Mouse (Mus musculus) hindbrain, embryonic 11.5 days (tissue): Measurements from ENCODE around the gene Nf1. TPM values are rescaled to one million over a fixed set of nuclear protein-coding genes. Genes with fewer than 3 reads are reported as not detected.

Experiments
- ATAC-seq: fragments of 200-750 bp; cut with Nextera tagmentation; 2 replicates; pipeline ENCODE4 v1.8.0; 2017; ENCODE audit warnings: mild to moderate bottlenecking, moderate TSS enrichment, moderate library complexity; ENCODE audit not compliant: low FRiP score
- DNase-seq: peaks from one replicate; pipeline ENCODE4 v3.0.0-alpha.2; 2015; ENCODE audit warnings: low spot score
- H3K27ac ChIP-seq: fragments of 300-500 bp; sonication (generic); 2 replicates; pipeline ENCODE4 v1.5.1; 2014; ENCODE audit warnings: mild to moderate bottlenecking, low read depth, low read length
- H3K27me3 ChIP-seq: fragments of 300-500 bp; sonication (generic); 2 replicates; pipeline ENCODE4 v1.6.1; 2014; ENCODE audit warnings: mild to moderate bottlenecking, low read length, moderate library complexity, mixed read lengths; ENCODE audit not compliant: control insufficient read depth, insufficient read depth
- H3K36me3 ChIP-seq: fragments of 300-500 bp; sonication (generic); 2 replicates; pipeline ENCODE4 v1.6.1; 2014; ENCODE audit warnings: mild to moderate bottlenecking, low read length, moderate library complexity, mixed read lengths; ENCODE audit not compliant: control insufficient read depth, insufficient read depth
- H3K4me1 ChIP-seq: fragments of 300-500 bp; sonication (generic); replicated peaks from 2 replicates; pipeline ENCODE4 v1.6.1; 2014; ENCODE audit warnings: low read length, mixed read lengths; ENCODE audit not compliant: control insufficient read depth, insufficient read depth
- H3K4me2 ChIP-seq: fragments of 300-500 bp; sonication (generic); replicated peaks from 2 replicates; pipeline ENCODE4 v1.6.1; 2014; ENCODE audit warnings: mild to moderate bottlenecking, low read depth, low read length
- H3K4me3 ChIP-seq: fragments of 300-500 bp; sonication (generic); 2 replicates; pipeline ENCODE4 v1.5.1; 2014; ENCODE audit warnings: low read depth, low read length
- H3K9ac ChIP-seq: fragments of 300-500 bp; sonication (generic); 2 replicates; pipeline ENCODE4 v1.6.1; 2014; ENCODE audit warnings: low read depth, low read length
- H3K9me3 ChIP-seq: fragments of 300-500 bp; sonication (generic); 2 replicates; pipeline ENCODE4 v1.6.1; 2016; ENCODE audit warnings: low read length; ENCODE audit not compliant: control insufficient read depth
- WGBS: fragments of 180-500 bp; shearing (Covaris S2); extraction: QIAGEN DNeasy Blood & Tissue Kit; methylation state at CpG from one replicate; pipeline ENCODE4 v1.1.7; 2014; 5-methylcytosine and 5-hydroxymethylcytosine counted together
- polyA plus RNA-seq: library from polyadenylated mRNA; unstranded; fragments of >200 nt; fragmentation: Nextera tagmentation; extraction: Ambion mirVana; gene quantifications from 2 replicates; pipeline ENCODE4 v1.2.1, GENCODE M21; 2014

Gene Nf1
- polyA plus RNA-seq, 1 experiment from 2014 or later, result 14.9 TPM

DNA sequence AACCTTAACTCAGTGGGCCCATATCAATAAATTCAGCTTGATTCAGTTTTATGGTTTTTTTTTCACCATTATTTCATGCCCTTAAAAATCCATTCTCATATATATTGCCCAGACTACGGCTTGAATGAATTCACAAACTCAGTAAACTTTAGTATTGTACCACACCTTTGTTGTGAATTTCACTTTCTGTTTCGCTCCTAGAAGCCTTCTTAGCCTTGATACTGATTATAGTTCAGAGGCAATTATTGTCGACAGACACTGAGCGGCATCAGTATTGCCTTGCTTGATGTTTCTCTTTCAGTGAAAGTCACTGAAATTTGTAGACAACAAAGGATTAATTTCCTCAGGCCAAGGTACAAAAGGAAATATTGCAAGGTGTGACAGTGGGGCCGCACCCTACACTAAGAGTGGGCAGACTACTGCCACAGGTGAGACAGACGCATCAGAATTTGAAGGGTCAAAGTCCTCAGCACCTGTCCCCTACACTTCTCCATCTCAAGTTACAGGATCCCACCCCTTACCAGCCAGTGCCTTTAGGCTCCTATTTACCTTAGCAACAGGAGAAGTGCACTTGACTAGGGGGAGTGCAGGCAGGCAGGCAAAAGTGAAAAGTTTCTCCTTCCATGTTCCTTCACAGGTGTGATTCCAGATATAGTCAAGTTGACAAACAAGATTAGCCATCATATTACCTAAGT is 64.3 kb downstream of the Nf1 start:
- Histone ChIP-seq H3K9me3 (no peaks in the 10 kb centered on the region), H3K4me2 (no peak overlapping the region), H3K27me3 (no peaks in the 10 kb centered on the region), H3K36me3 (0 out of 2 replicates have a peak, but pooled peaks cover 2% of the 10 kb centered on the region), H3K9ac (no peak overlapping the region), H3K27ac (no peak overlapping the region), H3K4me1 (no peaks in the 10 kb centered on the region), H3K4me3 (no peak overlapping the region)
- no peak for DNase-seq
- WGBS, result 98% methylated on average over 6 of the region's 6 CpGs
- no peak for ATAC-seq

DNA sequence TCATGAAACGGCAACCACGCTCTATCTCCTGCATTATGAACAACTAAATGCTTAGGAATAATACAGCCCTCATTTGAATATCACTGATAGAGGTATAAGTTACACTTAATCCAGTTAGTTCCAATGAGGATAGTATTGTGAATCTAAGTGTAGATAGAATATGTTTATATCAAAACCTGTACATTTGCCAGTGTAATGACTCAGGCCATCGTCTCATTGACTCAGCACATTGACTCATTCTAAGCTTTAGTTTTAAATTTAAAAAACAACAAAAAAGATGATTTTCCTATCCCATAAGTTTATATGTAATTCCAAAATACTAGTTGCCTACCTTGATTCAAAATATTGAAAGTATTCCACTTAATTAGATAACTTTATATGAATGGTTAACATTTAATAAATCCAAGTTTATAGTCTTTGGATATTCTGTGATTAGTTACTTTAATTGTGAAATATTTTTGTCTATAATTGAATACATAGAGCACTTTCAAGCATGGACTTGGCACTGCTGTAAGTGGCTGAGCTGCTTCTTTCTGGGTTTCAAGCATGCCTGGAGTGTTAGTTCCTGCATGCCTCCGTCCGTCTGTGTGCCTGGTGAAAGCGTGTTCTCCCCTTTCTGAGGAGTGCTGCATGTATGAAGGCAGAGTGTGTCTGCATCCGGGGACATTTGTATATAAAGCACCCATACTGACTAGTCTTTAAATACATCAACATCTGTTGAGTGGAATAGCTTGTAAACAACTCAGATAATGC is 74.4 kb downstream of the Nf1 start:
- H3K27me3 ChIP-seq, result no peaks in the 10 kb centered on the region
- H3K4me2 ChIP-seq, result no peak overlapping the region
- no peaks in the 10 kb centered on the region for H3K36me3 ChIP-seq
- H3K27ac ChIP-seq, result no peak overlapping the region
- DNase-seq (no peak), ATAC-seq (no peak)
- H3K4me1 ChIP-seq, result no peaks in the 10 kb centered on the region
- no peak overlapping the region for H3K4me3 ChIP-seq
- no peak overlapping the region for H3K9ac ChIP-seq
- WGBS, result 93% methylated on average over 7 of the region's 7 CpGs
- no peaks in the 10 kb centered on the region for H3K9me3 ChIP-seq

- no peaks in the 10 kb centered on the region for H3K27me3 ChIP-seq
- H3K4me3 ChIP-seq, result no peak overlapping the region
- no peaks in the 10 kb centered on the region for H3K4me1 ChIP-seq
- ATAC-seq, result no peak
- H3K9ac ChIP-seq, result no peak overlapping the region
- H3K36me3 ChIP-seq, result no peaks in the 10 kb centered on the region
- 92% methylated on average over 5 of the region's 5 CpGs for WGBS
- H3K4me2 ChIP-seq, result no peak overlapping the region
- H3K27ac ChIP-seq, result no peak overlapping the region
- H3K9me3 ChIP-seq, result no peaks in the 10 kb centered on the region
- DNase-seq, result no peak
Observed at GRCm38 (mm10) chr11:79422496-79422895, 83.0 kb downstream of the Nf1 start.

DNA sequence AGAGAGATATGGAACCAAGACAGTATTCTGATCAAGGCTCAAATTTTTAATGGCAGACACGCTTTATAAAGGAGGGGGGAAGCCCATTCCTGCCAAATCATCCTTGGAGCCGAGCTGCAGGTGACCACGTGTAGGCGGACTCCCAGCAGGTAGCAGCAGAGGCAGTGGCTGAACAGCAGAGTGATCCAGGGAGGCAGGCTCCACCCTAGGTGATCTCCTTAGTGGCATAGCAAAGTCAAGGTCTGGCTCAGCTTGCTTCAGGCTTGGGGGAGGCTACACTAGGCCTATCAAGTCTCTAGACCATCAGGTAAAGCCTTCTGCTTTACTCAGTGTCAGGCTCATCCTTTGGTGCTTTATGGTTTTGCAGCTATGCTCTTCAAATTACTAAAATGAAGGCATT is 87.1 kb downstream of the Nf1 start:
- Histone ChIP-seq H3K4me3 (no peak overlapping the region), H3K36me3 (no peaks in the 10 kb centered on the region), H3K4me2 (no peak overlapping the region), H3K27me3 (no peaks in the 10 kb centered on the region), H3K9ac (no peak overlapping the region), H3K9me3 (no peaks in the 10 kb centered on the region), H3K27ac (no peak overlapping the region), H3K4me1 (no peaks in the 10 kb centered on the region)
- 61% methylated on average over 4 of the region's 4 CpGs for WGBS
- ATAC-seq (no peak), DNase-seq (no peak)

- H3K36me3 ChIP-seq, result no peaks in the 10 kb centered on the region
- no peak overlapping the region for H3K27ac ChIP-seq
- DNase-seq, result peak; percentile 69
- H3K27me3 ChIP-seq, result no peaks in the 10 kb centered on the region
- no peak overlapping the region for H3K9ac ChIP-seq
- no peak overlapping the region for H3K4me2 ChIP-seq
- ATAC-seq, result no peak
- H3K9me3 ChIP-seq, result no peaks in the 10 kb centered on the region
- H3K4me1 ChIP-seq, result no peaks in the 10 kb centered on the region
- 0% methylated on average over 2 of the region's 2 CpGs for WGBS
- H3K4me3 ChIP-seq, result no peak overlapping the region
Observed at GRCm38 (mm10) chr11:79427638-79428037, 88.1 kb downstream of the Nf1 start.

- ATAC-seq, result no peak
- H3K36me3 ChIP-seq, result no peaks in the 10 kb centered on the region
- no peak overlapping the region for H3K9ac ChIP-seq
- no peaks in the 10 kb centered on the region for H3K27me3 ChIP-seq
- no peak overlapping the region for H3K27ac ChIP-seq
- no peak overlapping the region for H3K4me3 ChIP-seq
- no peak overlapping the region for H3K4me2 ChIP-seq
- no peaks in the 10 kb centered on the region for H3K4me1 ChIP-seq
- WGBS, result 90% methylated on average over 4 of the region's 4 CpGs
- DNase-seq, result no peak
- H3K9me3 ChIP-seq, result no peaks in the 10 kb centered on the region
Observed at GRCm38 (mm10) chr11:79435252-79435651, 95.8 kb downstream of the Nf1 start.

GRCm38 (mm10) chr11:79448361-79448760 is 108.9 kb downstream of the Nf1 start:
- ATAC-seq (no peak), DNase-seq (no peak)
- Histone ChIP-seq H3K4me3 (no peak overlapping the region), H3K27ac (no peak overlapping the region), H3K4me2 (no peak overlapping the region), H3K9ac (no peak overlapping the region), H3K9me3 (no peaks in the 10 kb centered on the region), H3K4me1 (no peaks in the 10 kb centered on the region), H3K27me3 (no peaks in the 10 kb centered on the region), H3K36me3 (peaks cover 14% of the 10 kb centered on the region)

DNA sequence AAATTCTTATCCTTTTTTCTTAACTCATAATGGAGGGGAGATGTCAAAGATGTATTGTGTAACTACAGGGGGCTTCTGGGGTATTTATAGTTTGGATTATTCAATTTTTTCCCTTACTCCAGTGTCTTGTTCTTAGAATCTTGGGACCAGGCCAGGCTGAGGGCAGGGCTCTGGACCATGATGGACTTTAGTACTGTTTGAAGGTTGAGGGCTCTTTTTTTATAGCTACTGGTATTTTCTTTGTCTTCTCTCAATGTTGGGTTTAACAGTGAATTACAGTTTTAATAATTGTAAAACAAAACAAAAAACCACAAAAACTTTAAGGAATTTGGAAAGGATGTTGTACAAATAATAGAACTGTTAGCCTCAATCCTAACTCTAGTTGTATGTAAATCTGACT is 113.5 kb downstream of the Nf1 start:
- no peak for ATAC-seq
- DNase-seq, result no peak
- Histone ChIP-seq H3K4me3 (no peak overlapping the region), H3K4me1 (no peaks in the 10 kb centered on the region), H3K36me3 (peaks cover 3% of the 10 kb centered on the region), H3K9me3 (no peaks in the 10 kb centered on the region), H3K27me3 (no peaks in the 10 kb centered on the region), H3K9ac (no peak overlapping the region), H3K4me2 (no peak overlapping the region), H3K27ac (no peak overlapping the region)

- Histone ChIP-seq H3K4me1 (no peaks in the 10 kb centered on the region), H3K9me3 (no peaks in the 10 kb centered on the region), H3K4me2 (no peak overlapping the region), H3K4me3 (no peak overlapping the region), H3K27me3 (no peaks in the 10 kb centered on the region), H3K9ac (no peak overlapping the region), H3K36me3 (peaks cover 3% of the 10 kb centered on the region; the same call in 1 of the 2 replicates), H3K27ac (no peak overlapping the region)
- ATAC-seq (no peak), DNase-seq (no peak)
- 82% methylated on average over 3 of the region's 3 CpGs for WGBS
Observed at GRCm38 (mm10) chr11:79457928-79458327, 118.4 kb downstream of the Nf1 start.
